Mouse (Mus musculus): Measurements from ENCODE around the gene Brd9. TPM values are rescaled to one million over a fixed set of nuclear protein-coding genes. Genes with fewer than 3 reads are reported as not detected.

The Brd9 gene
- polyA plus RNA-seq, 2 experiments = 10.6 to 16.7 TPM

DNA sequence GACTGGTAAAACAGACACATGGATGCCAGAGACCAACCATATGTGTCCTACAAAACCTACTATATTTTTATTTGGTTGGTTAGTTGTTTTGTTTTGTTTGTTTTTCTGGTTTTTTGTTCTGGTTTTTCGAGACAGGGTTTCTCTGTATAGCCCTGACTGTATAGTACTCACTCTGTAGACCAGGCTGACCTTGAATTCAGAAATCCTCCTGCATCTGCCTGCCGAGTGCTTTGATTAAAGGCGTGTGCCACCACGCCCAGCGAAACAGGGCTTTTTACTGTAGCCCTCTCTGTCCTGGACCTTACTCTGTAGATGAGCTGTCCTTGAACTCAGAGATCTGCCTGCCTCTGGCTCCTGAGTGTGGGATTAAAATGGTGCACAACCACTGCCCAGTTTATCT, 1.5 kb downstream of the Brd9 start:
- no peak for DNase-seq (ENCODE audit: low read depth in 3 of 3, low spot score in 3 of 3)
- Histone ChIP-seq H3K9me3 (ENCODE audit: control insufficient read depth, low read length) (no peaks in the 10 kb centered on the region), H3K27ac (no peak overlapping the region), H3K9ac (replicated peaks) (no peak overlapping the region), H3K4me3 (ENCODE audit: insufficient read depth in 1 of 2, low read depth in 2 of 2, low read length in 2 of 2) (no peak overlapping the region), H3K4me2 (ENCODE audit: low read depth) (no peak overlapping the region; the same call in 1 of the 2 replicates), H3K36me3 (replicated peaks; ENCODE audit: control insufficient read depth, insufficient read depth, low read depth) (peaks cover 29% of the 10 kb centered on the region), H3K4me1 (replicated peaks; ENCODE audit: control insufficient read depth in 2 of 2, insufficient read depth in 2 of 2, low read length in 1 of 2) (peaks cover 9 to 13% of the 10 kb centered on the region in 2 experiments), H3K27me3 (ENCODE audit: control insufficient read depth, insufficient read depth, low read length) (no peaks in the 10 kb centered on the region)
- TF ChIP-seq CTCF (IDR thresholded peaks at IDR 0.05; ENCODE audit: low read depth) = no peak
- no peak for TF ChIP-seq EP300 (IDR thresholded peaks at IDR 0.05; ENCODE audit: low read depth)
- ATAC-seq (ENCODE audit: insufficient read depth) = no peak
- WGBS (ENCODE audit: insufficient replicate concordance) = 87% methylated on average over 5 of the region's 5 CpGs

GRCm38 (mm10) chr13:73944606-73945005, 7.0 kb downstream of the Brd9 start:
- H3K27me3 ChIP-seq (ENCODE audit: control insufficient read depth, insufficient read depth, low read length) = no peaks in the 10 kb centered on the region
- H3K27ac ChIP-seq = no peak overlapping the region
- no peaks in the 10 kb centered on the region for H3K9me3 ChIP-seq (ENCODE audit: control insufficient read depth, low read length)
- H3K36me3 ChIP-seq (replicated peaks; ENCODE audit: control insufficient read depth, insufficient read depth, low read depth) = peaks cover 26% of the 10 kb centered on the region
- no peak overlapping the region for H3K4me3 ChIP-seq (ENCODE audit: insufficient read depth in 1 of 2, low read depth in 2 of 2, low read length in 2 of 2)
- TF ChIP-seq CTCF (IDR thresholded peaks at IDR 0.05; ENCODE audit: low read depth) = no peak
- TF ChIP-seq EP300 (IDR thresholded peaks at IDR 0.05; ENCODE audit: low read depth) = no peak
- no peak for DNase-seq (ENCODE audit: low read depth in 3 of 3, low spot score in 3 of 3)
- ATAC-seq (ENCODE audit: insufficient read depth) = no peak
- H3K4me1 ChIP-seq (replicated peaks; ENCODE audit: control insufficient read depth in 2 of 2, insufficient read depth in 2 of 2, low read length in 1 of 2) = no peaks in the 10 kb centered on the region
- WGBS (ENCODE audit: insufficient replicate concordance) = 82% methylated on average over 9 of the region's 9 CpGs
- no peak overlapping the region for H3K9ac ChIP-seq (replicated peaks)
- H3K4me2 ChIP-seq (ENCODE audit: low read depth) = no peak overlapping the region

DNA sequence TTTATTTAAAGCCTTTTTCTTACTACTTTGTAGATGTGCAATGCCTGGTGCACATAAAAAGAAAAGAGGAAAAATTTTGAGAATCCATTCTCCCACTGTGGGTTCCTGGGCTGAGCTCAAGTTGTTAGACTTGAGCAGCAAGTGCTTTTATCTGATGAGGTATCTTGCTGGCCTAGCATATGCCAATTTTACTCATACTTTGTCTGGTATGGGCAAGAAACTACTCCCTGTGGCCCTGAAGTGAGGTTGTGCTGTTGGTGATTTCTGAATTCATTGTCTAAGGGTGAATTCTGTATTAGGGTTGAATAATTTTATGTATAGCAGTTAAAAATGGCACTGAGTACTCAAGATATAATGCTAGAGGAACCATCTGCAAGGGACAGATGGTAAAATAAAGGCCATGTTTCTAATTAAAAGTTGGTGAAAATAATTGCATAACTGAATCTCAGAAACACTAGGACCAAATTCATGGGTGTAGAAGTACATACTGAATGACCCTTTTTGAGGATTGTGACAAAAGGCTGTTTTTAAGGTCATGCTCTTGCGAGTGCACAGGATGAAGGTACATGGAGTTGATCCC, 16.0 kb downstream of the Brd9 start:
- TF ChIP-seq EP300 (IDR thresholded peaks at IDR 0.05; ENCODE audit: low read depth) (no peak), CTCF (IDR thresholded peaks at IDR 0.05; ENCODE audit: low read depth) (no peak)
- Histone ChIP-seq H3K4me3 (ENCODE audit: insufficient read depth in 1 of 2, low read depth in 2 of 2, low read length in 2 of 2) (no peak overlapping the region), H3K27me3 (ENCODE audit: control insufficient read depth, insufficient read depth, low read length) (no peaks in the 10 kb centered on the region), H3K4me1 (replicated peaks; ENCODE audit: control insufficient read depth in 2 of 2, insufficient read depth in 2 of 2, low read length in 1 of 2) (no peaks in the 10 kb centered on the region), H3K27ac (no peak overlapping the region), H3K4me2 (ENCODE audit: low read depth) (no peak overlapping the region), H3K9me3 (ENCODE audit: control insufficient read depth, low read length) (no peaks in the 10 kb centered on the region), H3K36me3 (replicated peaks; ENCODE audit: control insufficient read depth, insufficient read depth, low read depth) (peaks cover 14% of the 10 kb centered on the region), H3K9ac (replicated peaks) (no peak overlapping the region)
- DNase-seq (ENCODE audit: low read depth in 3 of 3, low spot score in 3 of 3) = no peak
- WGBS (ENCODE audit: insufficient replicate concordance) = 78% methylated on average over 1 of the region's 1 CpGs
- ATAC-seq (ENCODE audit: insufficient read depth) = no peak

DNA sequence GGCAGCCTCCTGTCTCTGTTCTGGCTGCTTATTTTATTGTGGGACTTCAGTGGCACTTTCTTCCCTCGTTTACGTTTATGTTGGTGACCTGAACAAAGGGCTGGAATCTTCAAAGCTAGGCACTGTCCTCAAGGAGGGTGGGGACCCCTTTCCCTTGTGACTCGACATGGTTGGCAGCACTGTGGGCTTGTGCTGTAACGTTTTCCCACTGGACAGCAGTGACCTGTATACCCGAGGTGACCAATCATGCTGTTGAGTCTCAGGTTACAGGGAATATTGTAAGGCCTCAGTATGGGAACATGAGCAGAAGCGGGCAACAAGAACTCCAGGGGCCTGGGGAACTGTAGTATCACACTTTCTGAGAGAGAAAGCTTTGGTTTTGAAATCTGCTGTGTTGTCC, 17.1 kb downstream of the Brd9 start:
- Histone ChIP-seq H3K27me3 (ENCODE audit: control insufficient read depth, insufficient read depth, low read length) (no peaks in the 10 kb centered on the region), H3K9me3 (ENCODE audit: control insufficient read depth, low read length) (no peaks in the 10 kb centered on the region), H3K36me3 (replicated peaks; ENCODE audit: control insufficient read depth, insufficient read depth, low read depth) (peaks cover 14% of the 10 kb centered on the region), H3K4me2 (ENCODE audit: low read depth) (no peak overlapping the region), H3K9ac (replicated peaks) (no peak overlapping the region), H3K4me1 (replicated peaks; ENCODE audit: control insufficient read depth in 2 of 2, insufficient read depth in 2 of 2, low read length in 1 of 2) (no peaks in the 10 kb centered on the region), H3K27ac (no peak overlapping the region), H3K4me3 (ENCODE audit: insufficient read depth in 1 of 2, low read depth in 2 of 2, low read length in 2 of 2) (no peak overlapping the region)
- WGBS (ENCODE audit: insufficient replicate concordance) = 64% methylated on average over 6 of the region's 6 CpGs
- TF ChIP-seq CTCF (IDR thresholded peaks at IDR 0.05; ENCODE audit: low read depth) (no peak), EP300 (IDR thresholded peaks at IDR 0.05; ENCODE audit: low read depth) (no peak)
- ATAC-seq (ENCODE audit: insufficient read depth) (no peak), DNase-seq (ENCODE audit: low read depth in 3 of 3, low spot score in 3 of 3) (no peak)

- no peak overlapping the region for H3K9ac ChIP-seq (replicated peaks)
- peaks cover 17% of the 10 kb centered on the region for H3K36me3 ChIP-seq (replicated peaks; ENCODE audit: control insufficient read depth, insufficient read depth, low read depth)
- H3K4me3 ChIP-seq (ENCODE audit: insufficient read depth in 1 of 2, low read depth in 2 of 2, low read length in 2 of 2) = no peak overlapping the region
- H3K27me3 ChIP-seq (ENCODE audit: control insufficient read depth, insufficient read depth, low read length) = no peaks in the 10 kb centered on the region
- no peak for TF ChIP-seq EP300 (IDR thresholded peaks at IDR 0.05; ENCODE audit: low read depth)
- TF ChIP-seq CTCF (IDR thresholded peaks at IDR 0.05; ENCODE audit: low read depth) = no peak
- H3K9me3 ChIP-seq (ENCODE audit: control insufficient read depth, low read length) = no peaks in the 10 kb centered on the region
- no peaks in the 10 kb centered on the region for H3K4me1 ChIP-seq (replicated peaks; ENCODE audit: control insufficient read depth in 2 of 2, insufficient read depth in 2 of 2, low read length in 1 of 2)
- DNase-seq (ENCODE audit: low read depth in 3 of 3, low spot score in 3 of 3) (no peak), ATAC-seq (ENCODE audit: insufficient read depth) (no peak)
- no peak overlapping the region for H3K27ac ChIP-seq
- WGBS (ENCODE audit: insufficient replicate concordance) = 46% methylated on average over 5 of the region's 5 CpGs
- H3K4me2 ChIP-seq (ENCODE audit: low read depth) = no peak overlapping the region
Measured at GRCm38 (mm10) chr13:73955531-73955930, 17.9 kb downstream of the Brd9 start.

All from liver, embryonic 14.5 days (tissue).